Mouse (Mus musculus) left cerebral cortex, postnatal 25 days (tissue): ENCODE measurements around the gene Hist1h4a. TPM values are rescaled to one million over a fixed set of nuclear protein-coding genes. Genes with fewer than 3 reads are reported as not detected.
"Not testable (repeated sequence)": the region's sequence is repeated elsewhere in the genome, so short reads cannot be mapped to it uniquely, and the experiment has no call there.

Experiments used
- DNase-seq, 2 experiments: peaks; one replicate each; pipeline ENCODE4 v3.0.0; 2022; ENCODE audit warnings: low spot score in 2 of 2, mixed read lengths in 1 of 2
- intact Hi-C: fragments of 180-260 bp; cut with DNase I; formaldehyde crosslinking; loops from one replicate; pipeline ENCODE4 v1.15.1; 2025
- total RNA-seq, 2 experiments: library from RNA; stranded (reverse); gene quantifications; 2 replicates each; pipeline ENCODE4 v1.2.3; 2021

The Hist1h4a gene
- total RNA-seq: 10 to 100 TPM; 47.0 to 58.8 TPM

DNA sequence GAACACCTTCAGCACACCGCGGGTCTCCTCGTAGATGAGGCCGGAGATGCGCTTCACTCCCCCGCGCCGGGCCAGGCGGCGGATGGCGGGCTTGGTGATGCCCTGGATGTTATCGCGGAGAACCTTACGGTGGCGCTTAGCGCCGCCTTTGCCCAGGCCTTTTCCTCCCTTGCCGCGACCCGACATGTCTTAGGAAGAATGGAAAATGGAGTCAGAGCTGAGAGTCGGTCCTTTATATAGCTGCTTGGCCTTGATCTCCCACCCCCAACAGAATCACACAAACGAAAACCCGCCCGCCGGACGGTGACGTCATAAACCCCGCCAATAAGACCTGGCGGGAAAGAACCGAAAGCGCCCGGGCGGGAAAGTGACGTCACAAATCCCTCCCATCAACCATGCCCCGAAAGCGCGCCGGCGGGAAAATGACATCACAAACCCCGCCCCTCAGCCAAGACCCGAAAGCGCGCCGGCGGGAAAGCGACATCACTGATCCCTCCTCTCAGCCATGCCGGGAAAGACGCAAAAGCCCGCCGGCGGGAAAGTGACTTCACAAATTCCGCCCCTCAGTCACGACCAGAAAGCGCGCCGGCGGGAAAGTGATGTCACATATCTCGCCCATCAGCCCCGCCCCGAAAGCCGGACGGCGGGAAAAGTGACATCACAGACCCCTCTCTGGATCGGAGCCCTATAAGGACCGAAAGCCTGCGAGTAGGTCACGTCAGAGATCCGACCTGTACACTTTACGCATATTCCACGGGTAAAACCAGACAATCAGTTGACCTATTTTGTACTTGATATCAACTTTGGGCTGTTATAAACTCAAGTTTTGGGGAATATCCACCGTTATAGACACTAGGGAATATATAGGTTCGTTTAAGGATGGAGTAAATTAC lies at the start of gene Hist1h4a:
Hist1h4a (minus strand) TSS at position 259 of the 893 bp plus-strand sequence.
- intact Hi-C loops: loop anchor here (10.0 kb wide), 1 partner anchor 326 kb away; no protein-coding TSS in a partner anchor
- peak; percentile 98 to 99 for DNase-seq

DNA sequence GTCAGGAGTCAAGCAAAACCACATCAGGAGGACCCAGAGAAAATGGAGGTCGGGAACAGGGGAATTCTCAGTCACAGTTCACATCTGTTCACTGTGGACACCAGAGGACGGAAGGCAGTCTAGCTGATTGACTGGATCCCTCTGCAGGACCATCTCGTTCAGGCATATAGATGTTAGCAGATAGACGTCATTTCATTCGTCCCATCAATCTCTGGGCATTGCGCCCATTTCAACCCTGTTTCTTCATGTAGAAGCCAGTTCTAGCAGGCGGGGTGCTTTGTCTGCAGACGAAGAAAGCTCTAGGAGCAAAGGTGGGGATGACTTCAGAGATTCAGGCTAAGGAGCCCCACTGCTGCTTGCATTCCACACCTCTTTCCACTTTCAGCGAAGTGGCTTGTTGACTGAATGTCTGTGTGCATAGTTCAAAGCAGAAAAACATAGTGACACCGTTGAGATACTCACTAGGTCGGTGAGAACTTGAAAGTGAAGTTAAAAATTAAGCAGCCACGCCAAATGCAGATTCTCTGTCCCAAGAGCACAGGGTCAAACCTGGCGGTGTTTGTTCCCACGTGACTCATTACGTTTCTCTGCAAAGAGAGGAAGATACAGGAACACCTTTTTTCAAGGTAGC lies 45.5 kb upstream of the Hist1h4a start, which contains the start of gene Slc17a2:
Slc17a2 (plus strand) TSS at position 572 of the 631 bp plus-strand sequence.
- intact Hi-C loops: no loop called here

GRCm38 (mm10) chr13:23804532-23804931 lies 43.5 kb upstream of the Hist1h4a start:
- no peak for DNase-seq
- intact Hi-C loops: no loop called here

More for the DNA sequence above, 45.5 kb upstream of the Hist1h4a start, which contains the start of gene Slc17a2:
- DNase-seq: no peak

DNA sequence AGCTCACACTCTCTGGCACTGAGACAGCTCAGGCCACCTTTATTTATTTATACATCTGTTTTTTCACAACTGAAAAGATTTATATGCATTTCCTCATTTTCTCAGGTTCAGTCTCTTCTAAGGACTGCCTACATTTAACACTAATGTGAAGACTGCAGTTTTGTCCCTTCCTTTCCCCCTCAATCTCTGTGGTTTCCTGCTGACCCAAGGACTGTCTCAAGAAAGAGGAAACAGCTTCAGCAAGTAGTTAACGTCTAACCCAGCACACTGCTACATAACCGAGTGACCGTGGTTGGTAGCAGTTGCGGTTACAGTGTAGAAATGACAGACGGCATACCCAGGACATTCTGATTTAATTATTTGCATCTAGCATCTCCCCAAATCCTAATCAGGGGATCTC lies 38.4 kb upstream of the Hist1h4a start:
- intact Hi-C loops: no loop called here
- DNase-seq: no peak

- DNase-seq: peak; percentile 54 to 64
- intact Hi-C loops: loop anchor here (2.0 to 5.0 kb wide), 3 partner anchors 92 to 525 kb away; no protein-coding TSS in a partner anchor
These were observed 31.5 kb upstream of the Hist1h4a start for GRCm38 (mm10) chr13:23792520-23792919.

DNA sequence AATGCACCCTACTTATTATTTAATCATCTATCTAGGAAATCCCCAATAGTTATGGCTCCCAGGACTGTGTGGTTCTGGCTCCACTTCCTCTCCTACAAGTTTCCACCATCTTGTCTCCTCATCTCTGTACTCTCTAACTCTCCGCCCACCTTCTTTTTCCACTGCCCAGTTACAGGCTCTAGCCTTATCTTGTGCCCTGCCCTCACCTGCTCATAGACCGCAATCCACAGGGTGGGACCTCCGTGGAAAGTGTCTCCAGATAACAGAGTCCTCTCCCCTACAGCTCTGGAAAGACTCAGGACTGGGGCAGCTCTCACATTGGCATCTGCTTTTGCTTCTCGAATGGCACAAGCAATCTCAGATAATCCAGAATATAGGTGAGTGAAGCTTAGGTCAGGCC lies 18.0 kb upstream of the Hist1h4a start:
- intact Hi-C loops: no loop called here
- DNase-seq: no peak

DNA sequence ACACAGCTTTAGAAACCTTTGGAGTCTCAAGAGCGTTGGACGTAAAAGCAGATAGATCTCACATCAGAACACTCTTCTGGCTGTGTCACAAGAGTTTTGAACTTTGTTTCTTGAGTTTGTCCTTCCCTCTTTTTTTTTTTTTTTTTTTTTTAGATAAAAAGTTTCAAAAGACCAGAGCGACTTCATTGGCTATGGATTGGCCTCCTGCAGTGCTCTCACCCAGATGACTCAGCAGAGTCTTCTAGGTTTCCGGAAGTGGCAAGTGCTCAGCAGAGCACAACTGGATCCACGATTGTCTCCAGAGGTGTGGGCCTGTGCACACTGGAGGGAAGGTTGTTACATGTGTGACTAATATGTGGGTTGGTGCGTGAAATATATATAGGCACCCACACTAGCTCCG lies 17.3 kb upstream of the Hist1h4a start:
- no peak for DNase-seq

GRCm38 (mm10) chr13:23772561-23773313 lies 11.7 kb upstream of the Hist1h4a start:
- peak; percentile 46 to 73 for DNase-seq
- intact Hi-C loops: no loop called here

More for the DNA sequence above, 17.3 kb upstream of the Hist1h4a start:
- intact Hi-C loops: no loop called here

DNA sequence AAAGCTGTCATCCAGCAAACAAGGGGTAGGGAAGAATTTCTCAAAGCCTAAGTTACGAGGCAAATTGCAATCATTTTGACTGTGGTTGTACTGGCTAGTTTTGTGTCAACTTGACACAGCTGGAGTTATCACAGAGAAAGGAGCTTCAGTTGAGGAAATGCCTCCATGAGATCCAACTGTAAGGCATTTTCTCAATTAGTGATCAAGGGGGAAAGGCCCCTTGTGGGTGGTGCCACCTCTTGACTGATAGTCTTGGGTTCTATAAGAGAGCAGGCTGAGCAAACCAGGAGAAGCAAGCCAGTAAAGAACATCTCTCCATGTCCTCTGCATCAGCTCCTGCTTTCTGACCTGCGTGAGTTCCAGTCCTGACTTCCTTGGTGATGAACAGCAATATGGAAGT lies 8.6 kb upstream of the Hist1h4a start, which contains the start of gene Trim38:
Trim38 (plus strand) TSS at position 301 of the 400 bp plus-strand sequence.
- intact Hi-C loops: loop anchor here (10.0 kb wide), 1 partner anchor 335 kb away; no protein-coding TSS in a partner anchor
- not testable (repeated sequence) for DNase-seq

DNA sequence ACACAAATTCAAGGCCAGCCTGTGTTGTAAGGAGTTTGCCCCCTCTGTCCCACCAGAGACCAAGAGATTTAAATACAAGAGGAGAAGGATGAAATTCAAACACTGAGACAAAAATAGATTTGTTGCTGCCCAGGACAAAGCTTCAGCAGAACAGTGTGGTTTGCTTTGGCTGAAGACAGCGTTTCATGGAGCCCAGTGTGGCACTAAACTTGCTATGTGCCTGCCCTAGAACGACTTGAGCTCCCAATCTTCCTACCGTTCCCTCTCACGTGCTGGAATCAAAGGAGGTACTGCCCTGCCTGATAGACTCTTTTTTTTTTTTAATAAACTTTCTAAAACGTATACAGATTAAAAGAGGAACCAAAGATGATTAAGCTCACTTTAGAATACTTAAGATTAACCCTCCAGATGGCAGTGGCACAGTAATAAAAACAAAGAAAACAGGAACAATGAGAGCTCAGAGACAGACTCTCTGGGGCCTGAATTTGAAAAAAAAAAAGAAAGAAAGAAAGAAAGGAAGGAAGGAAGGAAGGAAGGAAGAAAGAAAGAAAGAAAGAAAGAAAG lies 7.9 kb upstream of the Hist1h4a start:
- no peak for DNase-seq
- intact Hi-C loops: loop anchor here (10.0 kb wide), 1 partner anchor 334 kb away; no protein-coding TSS in a partner anchor

DNA sequence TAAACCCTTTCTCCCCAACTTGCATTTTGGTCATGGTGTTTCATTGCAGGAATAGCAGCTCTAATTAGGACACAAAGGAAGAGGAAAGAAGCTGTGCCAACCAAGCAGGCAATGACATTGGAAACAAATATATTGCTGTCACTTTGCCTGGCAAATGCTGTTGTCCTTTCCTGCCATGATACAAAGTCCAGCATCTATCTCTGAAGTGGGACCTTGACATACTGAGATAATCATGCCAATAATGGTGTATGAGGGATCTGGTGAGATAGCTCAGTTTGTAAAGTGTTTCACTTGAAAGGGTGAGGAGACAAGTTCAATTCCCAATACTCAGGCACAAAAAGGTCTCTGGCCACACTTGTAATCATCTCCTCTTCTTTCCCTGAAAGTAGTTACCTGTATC lies 5.7 kb upstream of the Hist1h4a start:
- DNase-seq: no peak
- intact Hi-C loops: loop anchor here (10.0 kb wide), 1 partner anchor 332 kb away; no protein-coding TSS in a partner anchor

DNA sequence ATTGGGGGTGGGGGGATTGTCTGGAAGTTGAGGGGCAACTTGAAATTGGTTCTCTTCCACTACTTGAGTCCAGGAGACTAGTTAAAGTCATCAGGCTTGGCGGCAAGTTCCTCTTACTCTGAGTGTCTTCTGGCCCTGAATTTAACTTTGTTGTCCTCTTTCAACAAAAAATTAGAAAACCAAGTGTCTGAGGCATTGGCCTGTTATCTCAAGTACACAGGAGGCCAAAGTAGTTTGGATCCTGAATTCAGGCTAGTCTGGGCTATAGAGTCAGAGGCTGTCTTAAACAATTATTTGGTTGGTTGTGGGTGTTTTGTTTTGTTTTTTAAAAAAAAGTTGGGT lies 4.1 kb upstream of the Hist1h4a start:
- intact Hi-C loops: loop anchor here (10.0 kb wide), 1 partner anchor 330 kb away; no protein-coding TSS in a partner anchor

DNA sequence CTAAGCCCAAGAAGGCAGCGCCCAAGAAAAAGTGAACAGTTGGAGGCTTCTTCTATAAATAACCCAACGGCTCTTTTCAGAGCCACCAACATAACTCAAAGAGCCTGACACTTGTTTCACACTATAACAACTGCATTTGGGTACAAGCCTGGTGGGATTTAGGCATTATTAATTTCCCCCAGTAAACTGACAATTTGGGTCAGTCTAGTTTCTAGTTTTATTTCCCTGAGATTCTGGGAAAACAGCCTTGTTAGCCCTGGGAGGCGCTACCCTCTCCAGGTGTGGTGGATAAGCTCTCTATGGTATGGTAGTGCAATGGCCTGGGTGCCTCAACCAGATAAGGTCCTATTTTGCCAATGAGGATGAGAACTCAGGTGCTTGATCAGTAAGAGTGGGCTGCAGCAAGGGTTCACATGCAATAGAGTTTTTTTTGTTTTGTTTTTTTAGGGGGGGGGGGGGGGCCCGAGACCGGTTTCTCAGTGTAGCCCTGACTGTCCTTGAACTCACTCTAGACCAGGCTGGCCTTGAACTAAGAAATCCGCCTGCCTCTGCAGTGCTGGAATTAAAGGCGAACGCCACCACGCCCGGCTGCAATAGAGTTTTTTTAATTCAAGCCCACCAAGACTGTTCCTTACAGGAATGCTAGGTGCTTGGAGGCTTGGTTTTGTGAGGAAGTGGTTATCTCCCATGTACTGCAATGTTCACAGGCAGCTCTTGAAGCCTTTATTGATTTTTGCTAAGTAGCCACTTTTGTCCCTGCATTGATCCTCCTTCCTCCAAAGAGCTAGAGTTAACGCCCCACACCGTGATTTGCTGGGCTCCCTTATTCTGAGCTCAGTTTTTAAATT lies 3.5 kb upstream of the Hist1h4a start:
- intact Hi-C loops: loop anchor here (10.0 kb wide), 1 partner anchor 330 kb away; no protein-coding TSS in a partner anchor
- DNase-seq: no peak

More for the DNA sequence above, 4.1 kb upstream of the Hist1h4a start:
- DNase-seq: no peak

- intact Hi-C loops: loop anchor here (10.0 kb wide), 1 partner anchor 329 kb away; no protein-coding TSS in a partner anchor
- DNase-seq: peak; percentile 84 to 92
These were observed 2.7 kb upstream of the Hist1h4a start, which contains the start of gene Hist1h1a for GRCm38 (mm10) chr13:23763586-23764323. TSS of gene Hist1h1a (plus strand) at chr13:23763666.

GRCm38 (mm10) chr13:23763242-23763585 lies 2.2 kb upstream of the Hist1h4a start:
- intact Hi-C loops: loop anchor here (10.0 kb wide), 1 partner anchor 328 kb away; no protein-coding TSS in a partner anchor
- DNase-seq: no peak

- intact Hi-C loops: loop anchor here (10.0 kb wide), 1 partner anchor 327 kb away; no protein-coding TSS in a partner anchor
- peak; percentile 79 to 90 for DNase-seq
These were observed 1.1 kb upstream of the Hist1h4a start, which contains the start of gene Hist1h3a for GRCm38 (mm10) chr13:23761871-23762821. TSS of gene Hist1h3a (minus strand) at chr13:23762386.
